Mouse (Mus musculus) intestine, embryonic 14.5 days (tissue): ENCODE measurements around the gene Sertad2. TPM values are rescaled to one million over a fixed set of nuclear protein-coding genes. Genes with fewer than 3 reads are reported as not detected.

Experiments
- ATAC-seq: fragments of 200-750 bp; cut with Nextera tagmentation; replicated peaks from 2 replicates; pipeline ENCODE4 v1.8.0; 2017; ENCODE audit warnings: low read depth, moderate number of reproducible peaks, moderate TSS enrichment, moderate library complexity; ENCODE audit not compliant: low FRiP score, low TSS enrichment
- DNase-seq: peaks from one replicate; pipeline ENCODE4 v3.0.0-alpha.2; 2018; ENCODE audit warnings: low spot score
- H3K27ac ChIP-seq: fragments of 300-500 bp; sonication (generic); 2 replicates; pipeline ENCODE4 v1.5.1; 2014; ENCODE audit warnings: low read depth, mild to moderate bottlenecking, control low read depth
- H3K27me3 ChIP-seq: fragments of 300-500 bp; sonication (generic); replicated peaks from 2 replicates; pipeline ENCODE4 v1.6.1; 2014; ENCODE audit warnings: low read length, control low read depth; ENCODE audit not compliant: control insufficient read depth, insufficient read depth
- H3K36me3 ChIP-seq: fragments of 300-500 bp; sonication (generic); 2 replicates; pipeline ENCODE4 v1.6.1; 2014; ENCODE audit warnings: low read length, control low read depth; ENCODE audit not compliant: control insufficient read depth, insufficient read depth
- H3K4me1 ChIP-seq: fragments of 300-500 bp; sonication (generic); replicated peaks from 2 replicates; pipeline ENCODE4 v1.6.1; 2014; ENCODE audit warnings: low read length, control low read depth, mixed read lengths; ENCODE audit not compliant: control insufficient read depth, insufficient read depth
- H3K4me2 ChIP-seq: fragments of 300-500 bp; sonication (generic); 2 replicates; pipeline ENCODE4 v1.6.1; 2014; ENCODE audit warnings: low read length
- H3K4me3 ChIP-seq: fragments of 300-500 bp; sonication (generic); 2 replicates; pipeline ENCODE4 v1.5.1; 2014; ENCODE audit warnings: low read depth, low read length, control low read depth, mixed read lengths
- H3K9ac ChIP-seq: fragments of 300-500 bp; sonication (generic); 2 replicates; pipeline ENCODE4 v1.6.1; 2014; ENCODE audit warnings: mild to moderate bottlenecking, low read length
- H3K9me3 ChIP-seq: fragments of 300-500 bp; sonication (generic); 2 replicates; pipeline ENCODE4 v1.6.1; 2016; ENCODE audit warnings: low read length, control low read depth; ENCODE audit not compliant: control insufficient read depth
- WGBS: fragments of 180-500 bp; shearing (Covaris S2); extraction: QIAGEN DNeasy Blood & Tissue Kit; methylation state at CpG from one replicate; pipeline ENCODE4 v1.1.7; 2014; 5-methylcytosine and 5-hydroxymethylcytosine counted together
- polyA plus RNA-seq: library from polyadenylated mRNA; unstranded; fragments of >200 nt; fragmentation: Nextera tagmentation; extraction: Ambion mirVana; gene quantifications from 2 replicates; pipeline ENCODE4 v1.2.1, GENCODE M21; 2014

Gene Sertad2
- polyA plus RNA-seq, 1 experiment from 2014 or later = 26.2 TPM

DNA sequence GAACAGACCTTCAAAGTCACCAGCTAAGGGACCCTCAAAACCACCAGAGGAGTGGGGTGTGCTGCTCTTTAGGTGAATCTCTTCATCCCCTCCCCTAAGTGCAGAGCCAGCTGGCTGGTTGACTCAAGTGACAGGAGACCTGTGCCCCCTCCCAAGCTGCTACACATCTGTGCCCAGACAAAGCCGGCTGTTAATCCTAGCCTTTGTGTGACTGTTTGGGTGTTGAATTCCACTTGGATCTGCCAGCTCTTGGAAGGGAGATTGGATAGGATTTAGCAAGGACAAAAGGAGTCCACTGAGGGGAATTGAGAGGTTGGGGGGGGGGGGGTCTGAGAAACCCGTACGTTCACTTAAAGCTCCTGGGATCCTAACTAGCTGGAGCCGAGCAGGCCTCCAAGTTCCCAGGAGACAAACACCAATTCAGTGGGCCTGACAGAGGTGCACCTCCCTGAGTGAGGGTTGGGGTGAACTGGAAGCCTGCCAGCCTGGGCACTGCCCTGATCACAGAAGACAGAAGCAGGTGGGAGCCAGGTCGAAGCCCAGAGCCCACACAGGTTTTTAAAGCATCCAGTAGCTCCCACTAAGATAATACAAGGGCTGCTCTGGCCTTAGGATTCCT, 120.6 kb downstream of the Sertad2 start:
- 46% methylated on average over 5 of the region's 5 CpGs for WGBS
- Histone ChIP-seq H3K4me1 (no peaks in the 10 kb centered on the region; the same call in 1 of the 2 replicates), H3K9ac (no peak overlapping the region), H3K4me3 (no peak overlapping the region), H3K4me2 (no peak overlapping the region), H3K36me3 (no peaks in the 10 kb centered on the region), H3K27ac (no peak overlapping the region), H3K9me3 (no peaks in the 10 kb centered on the region), H3K27me3 (no peaks in the 10 kb centered on the region)
- ATAC-seq = no peak
- DNase-seq = no peak

DNA sequence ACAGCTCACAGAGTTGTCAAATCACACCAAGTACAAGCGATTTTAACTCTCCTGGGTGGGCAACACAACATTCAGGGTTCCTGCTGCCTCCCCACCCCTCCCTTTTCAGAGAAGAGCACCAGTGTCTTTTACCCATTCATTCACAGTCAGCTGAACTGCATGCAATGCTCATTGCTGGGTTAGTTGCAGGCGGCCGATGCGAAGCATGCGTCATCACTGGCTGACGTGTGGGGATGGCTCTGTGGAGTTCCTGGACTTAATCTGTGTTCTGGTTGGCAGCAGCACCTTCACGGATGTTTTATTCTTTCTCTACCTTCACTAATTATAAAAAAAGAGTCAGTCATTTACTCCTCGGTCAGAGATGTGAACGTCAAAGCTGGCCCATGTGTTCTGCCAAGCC, 121.8 kb downstream of the Sertad2 start:
- no peaks in the 10 kb centered on the region for H3K36me3 ChIP-seq
- H3K9ac ChIP-seq = no peak overlapping the region
- no peaks in the 10 kb centered on the region for H3K27me3 ChIP-seq
- no peak for ATAC-seq
- no peak overlapping the region for H3K4me3 ChIP-seq
- no peak overlapping the region for H3K27ac ChIP-seq
- DNase-seq = no peak
- no peaks in the 10 kb centered on the region for H3K4me1 ChIP-seq
- H3K9me3 ChIP-seq = no peaks in the 10 kb centered on the region
- no peak overlapping the region for H3K4me2 ChIP-seq
- 74% methylated on average over 9 of the region's 9 CpGs for WGBS

DNA sequence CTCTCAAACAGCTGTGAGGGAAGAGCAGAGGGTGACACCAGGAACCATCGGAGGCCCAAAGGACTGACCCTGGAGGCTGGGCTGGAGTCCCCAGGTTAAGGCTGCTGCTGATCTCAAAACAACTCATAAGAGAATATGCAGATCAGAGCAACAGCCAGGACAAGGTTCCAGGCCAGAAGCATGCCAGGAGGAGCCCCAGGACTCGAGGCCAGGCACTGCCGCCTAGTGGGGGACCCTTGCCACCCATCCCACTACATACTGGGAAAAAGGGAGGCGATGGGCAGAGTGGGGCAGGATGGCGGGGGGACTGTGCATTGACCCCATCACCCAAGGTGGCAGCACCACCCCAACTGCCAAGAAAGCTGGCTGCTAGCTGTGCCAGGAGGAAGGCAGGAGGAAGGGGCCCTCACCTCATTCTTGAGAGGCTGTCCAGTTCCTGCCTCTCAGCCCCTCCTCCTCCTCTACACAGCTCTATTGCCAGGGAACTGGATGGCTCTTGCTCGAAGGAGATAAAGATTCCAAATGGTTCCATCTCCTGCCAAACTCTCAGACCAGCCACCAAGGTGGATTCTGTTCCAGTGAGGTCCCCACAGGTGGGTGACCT, 128.8 kb downstream of the Sertad2 start:
- H3K27me3 ChIP-seq = no peaks in the 10 kb centered on the region
- no peak overlapping the region for H3K4me2 ChIP-seq
- no peaks in the 10 kb centered on the region for H3K36me3 ChIP-seq
- H3K4me3 ChIP-seq = no peak overlapping the region
- DNase-seq (no peak), ATAC-seq (no peak)
- 41% methylated on average over 6 of the region's 6 CpGs for WGBS
- no peaks in the 10 kb centered on the region for H3K4me1 ChIP-seq
- H3K9me3 ChIP-seq = no peaks in the 10 kb centered on the region
- no peak overlapping the region for H3K9ac ChIP-seq
- H3K27ac ChIP-seq = no peak overlapping the region

DNA sequence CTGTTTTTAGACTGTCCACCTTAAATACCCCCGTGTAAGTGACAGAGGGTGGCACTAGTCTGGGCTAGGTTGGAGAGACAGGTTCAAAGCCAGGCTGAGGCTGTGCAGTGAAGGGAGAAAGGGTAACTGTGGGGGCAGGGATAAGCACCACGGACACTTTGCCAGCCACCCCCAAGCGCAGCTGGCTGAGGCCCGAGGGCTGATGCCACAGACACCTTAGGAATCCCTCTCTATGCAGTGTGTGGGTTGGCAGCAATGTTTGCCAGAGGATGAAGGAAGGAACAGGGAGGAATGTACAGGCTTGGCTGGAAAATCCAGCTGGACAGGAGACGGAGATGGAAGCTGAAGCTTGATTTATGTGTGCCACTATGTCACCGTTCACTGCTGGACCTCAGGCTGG, 129.5 kb downstream of the Sertad2 start:
- H3K4me1 ChIP-seq = no peaks in the 10 kb centered on the region
- H3K36me3 ChIP-seq = no peaks in the 10 kb centered on the region
- no peak overlapping the region for H3K4me3 ChIP-seq
- no peak overlapping the region for H3K4me2 ChIP-seq
- H3K27me3 ChIP-seq = no peaks in the 10 kb centered on the region
- no peak overlapping the region for H3K27ac ChIP-seq
- ATAC-seq (no peak), DNase-seq (no peak)
- 74% methylated on average over 6 of the region's 6 CpGs for WGBS
- no peak overlapping the region for H3K9ac ChIP-seq
- H3K9me3 ChIP-seq = no peaks in the 10 kb centered on the region

DNA sequence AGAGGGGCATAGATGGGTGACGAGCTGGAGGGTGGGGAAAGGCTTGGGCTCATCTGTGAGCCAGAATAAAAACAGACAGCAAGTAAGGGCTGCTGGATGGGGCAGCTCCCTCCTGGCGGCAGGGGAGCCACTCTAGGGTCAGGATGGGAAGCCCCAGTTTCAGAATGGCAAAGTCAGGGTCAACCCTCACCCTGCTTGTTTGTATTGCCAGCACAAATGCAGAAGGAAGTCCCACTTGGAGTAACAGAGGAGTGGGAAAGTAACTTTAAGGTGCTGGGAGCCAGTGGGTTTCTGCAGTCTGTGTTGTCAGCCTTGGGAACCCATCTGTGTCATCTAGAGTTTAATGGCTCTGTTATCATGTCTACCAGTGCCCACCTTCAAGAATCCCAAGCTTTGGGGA, 136.3 kb downstream of the Sertad2 start:
- H3K36me3 ChIP-seq = 0 out of 2 replicates have a peak, but pooled peaks cover 4% of the 10 kb centered on the region
- H3K4me1 ChIP-seq = no peaks in the 10 kb centered on the region
- no peaks in the 10 kb centered on the region for H3K27me3 ChIP-seq
- ATAC-seq (no peak), DNase-seq (no peak)
- H3K9ac ChIP-seq = no peak overlapping the region
- H3K4me3 ChIP-seq = no peak overlapping the region
- no peaks in the 10 kb centered on the region for H3K9me3 ChIP-seq
- no peak overlapping the region for H3K27ac ChIP-seq
- H3K4me2 ChIP-seq = no peak overlapping the region
- 70% methylated on average over 2 of the region's 2 CpGs for WGBS

DNA sequence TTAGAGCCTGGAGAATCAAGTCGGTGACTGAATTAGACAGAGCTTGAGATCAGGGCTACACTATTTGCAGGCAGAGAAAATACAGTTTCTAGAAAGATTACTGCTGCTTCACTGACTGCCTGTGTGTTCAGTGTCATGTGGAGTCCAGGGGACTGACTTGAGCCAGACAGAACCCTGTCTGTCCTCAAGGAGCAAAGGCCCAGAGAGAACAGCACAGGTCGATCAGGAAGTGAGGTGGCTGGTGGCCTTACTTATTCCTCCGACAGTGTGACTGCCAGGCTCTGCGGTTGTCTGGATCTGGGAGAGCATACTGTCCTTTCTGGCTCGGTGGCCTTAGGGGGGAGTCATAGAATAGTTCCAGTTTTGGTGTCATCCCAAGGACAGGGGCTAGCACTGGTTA, 137.7 kb downstream of the Sertad2 start:
- WGBS = 85% methylated on average over 5 of the region's 5 CpGs
- DNase-seq (no peak), ATAC-seq (no peak)

DNA sequence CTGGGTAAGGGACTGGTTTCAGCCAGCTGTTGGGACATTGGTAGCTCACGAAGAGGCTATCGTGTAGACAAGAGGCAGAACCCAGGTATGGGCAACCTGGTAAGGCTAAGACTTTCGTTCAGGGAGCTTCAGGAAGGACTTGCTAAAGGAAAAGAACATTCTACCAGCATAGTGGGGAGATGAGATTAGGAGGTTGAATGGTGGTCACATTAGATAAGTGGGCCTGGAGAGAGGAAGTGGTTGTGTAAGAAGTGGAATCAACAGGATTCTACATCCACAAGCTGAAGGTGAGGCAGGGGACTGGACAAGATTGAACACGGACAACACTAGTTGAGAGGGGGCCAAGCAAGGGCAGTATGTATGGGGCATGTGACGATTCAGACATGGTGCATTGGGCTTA, 138.6 kb downstream of the Sertad2 start:
- no peak for ATAC-seq

More for the DNA sequence above, 137.7 kb downstream of the Sertad2 start:
- Histone ChIP-seq H3K9ac (no peak overlapping the region), H3K4me2 (no peak overlapping the region), H3K9me3 (no peaks in the 10 kb centered on the region), H3K27ac (no peak overlapping the region), H3K27me3 (no peaks in the 10 kb centered on the region), H3K36me3 (0 out of 2 replicates have a peak, but pooled peaks cover 11% of the 10 kb centered on the region), H3K4me3 (no peak overlapping the region), H3K4me1 (no peaks in the 10 kb centered on the region)

DNA sequence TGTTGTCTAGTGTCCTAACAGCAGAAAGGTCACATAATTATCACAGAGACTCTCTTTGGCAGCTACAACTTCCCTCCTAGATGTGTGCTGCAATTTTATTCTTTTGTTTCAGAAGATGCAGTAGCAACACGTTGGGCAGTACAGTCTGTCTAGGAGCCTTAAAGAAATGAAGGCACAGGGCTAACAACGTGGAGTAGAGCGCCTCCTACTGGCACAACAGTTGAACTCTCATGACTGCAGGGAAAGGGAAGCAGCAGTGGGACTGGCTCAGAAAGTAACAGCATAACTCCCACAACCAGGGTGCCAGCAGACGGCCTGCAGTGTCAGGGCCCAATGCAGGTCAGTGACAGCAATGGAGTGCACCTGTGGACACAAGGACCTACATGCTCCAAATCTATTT, 147.9 kb downstream of the Sertad2 start:
- Histone ChIP-seq H3K4me2 (no peak overlapping the region), H3K36me3 (peaks cover 17% of the 10 kb centered on the region; the same call in 1 of the 2 replicates), H3K4me3 (no peak overlapping the region), H3K9me3 (no peaks in the 10 kb centered on the region), H3K4me1 (no peaks in the 10 kb centered on the region), H3K27ac (no peak overlapping the region), H3K9ac (no peak overlapping the region), H3K27me3 (no peaks in the 10 kb centered on the region)
- DNase-seq (peak; percentile 77), ATAC-seq (0 out of 2 replicates have a peak, but pooled peaks have one; percentile 43)
- WGBS = 11% methylated on average over 4 of the region's 4 CpGs

More for the DNA sequence above, 138.6 kb downstream of the Sertad2 start:
- DNase-seq = no peak
- Histone ChIP-seq H3K4me3 (no peak overlapping the region), H3K36me3 (0 out of 2 replicates have a peak, but pooled peaks cover 16% of the 10 kb centered on the region), H3K27ac (no peak overlapping the region), H3K27me3 (no peaks in the 10 kb centered on the region), H3K4me2 (no peak overlapping the region), H3K9me3 (no peaks in the 10 kb centered on the region), H3K9ac (no peak overlapping the region), H3K4me1 (no peaks in the 10 kb centered on the region)
- 84% methylated on average over 5 of the region's 5 CpGs for WGBS
